Comparison of ENCODE assay signal across 8 mouse cellular contexts in the genomic region with DNA sequence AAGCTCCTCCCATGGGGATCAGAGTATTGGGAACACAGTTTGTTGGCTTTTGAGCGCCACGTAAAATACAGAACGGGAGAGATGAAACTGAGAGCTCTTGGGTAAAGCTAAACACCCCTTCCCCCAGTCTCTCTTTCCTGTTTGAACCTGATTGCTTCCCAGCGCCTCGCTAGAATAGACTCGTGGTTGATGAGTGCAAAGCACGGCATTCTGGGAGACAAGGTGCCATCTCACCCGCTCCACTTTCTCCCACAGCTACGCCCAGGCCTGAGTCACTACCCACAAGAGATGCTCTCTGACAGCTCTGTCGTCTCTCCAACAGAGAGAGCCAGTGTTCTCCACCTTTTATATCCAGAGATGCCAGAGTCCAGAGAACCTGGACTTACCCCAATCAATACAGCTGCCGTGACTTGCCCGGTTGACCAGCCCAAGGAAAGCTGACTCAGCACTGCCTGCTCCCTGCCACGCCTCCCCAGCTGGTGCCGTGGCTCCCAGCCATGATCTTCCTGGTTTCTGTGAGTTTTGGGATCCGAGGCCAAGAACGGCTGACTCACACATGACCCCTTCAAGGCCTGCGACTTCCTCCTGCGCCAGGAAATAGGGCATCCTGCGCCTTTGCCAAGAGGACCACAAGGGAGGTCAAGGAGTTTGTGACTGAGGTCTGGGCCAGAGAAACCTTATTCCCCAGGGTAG. TPM values are rescaled to one million over a fixed set of nuclear protein-coding genes. Genes with fewer than 3 reads are reported as not detected.
DNase-seq lines count a peak whose midpoint lies in the region; ATAC-seq and TF ChIP-seq lines count a peak whose summit lies in the region.
"Had no signal": no experiment of that assay in that cellular context is flagged by ENCODE, and none has a peak within 500 bp of the region (broad histone marks: within the 10 kb centered on the region; RNA-seq: fewer than 3 reads in every experiment).

No protein-coding gene starts in this region.

- in situ Hi-C loops in CH12.LX (cut with MboI; ENCODE audit: low pct_ligation_motif_present, low pct_unique_long_range_greater_than_20kb, low sequenced_read_pairs), result loop anchor here (5.0 kb wide), 1 partner anchor 45 kb away; no protein-coding TSS in a partner anchor

- H3K9ac ChIP-seq in CH12.LX (ENCODE audit: insufficient read depth, low read depth), result no peak overlapping the region
- no peak overlapping the region for H3K9ac ChIP-seq in lung, postnatal 0 days (replicated peaks; ENCODE audit: low read depth)
- H3K9ac ChIP-seq: liver, embryonic 15.5 days had no signal

- ATAC-seq in hematopoietic stem cell, adult 5-6 weeks (replicated peaks in 1 of 2; ENCODE audit: insufficient read depth in 1 of 2, low FRiP score in 2 of 2, low TSS enrichment in 1 of 2, low read depth in 1 of 2, poor library complexity in 2 of 2, severe bottlenecking in 2 of 2), result peak; percentile 52 to 64; a peak in 3 of 4 replicates
- peak; percentile 86 for ATAC-seq in lung, postnatal 0 days

- no peak overlapping the region for H3K4me2 ChIP-seq in CH12.LX (ENCODE audit: insufficient read depth, low read depth, poor library complexity, severe bottlenecking)
- H3K4me2 ChIP-seq in lung, postnatal 0 days (replicated peaks; ENCODE audit: low read depth, low read length), result no peak overlapping the region
- H3K4me2 ChIP-seq: liver, embryonic 15.5 days had no signal

- no peak for TF ChIP-seq RAD21 in CH12.LX (IDR thresholded peaks at IDR 0.05; ENCODE audit: low read depth, low read length)

- H3K27me3 ChIP-seq in CH12.LX (replicated peaks), result peaks cover 9% of the 10 kb centered on the region
- no peaks in the 10 kb centered on the region for H3K27me3 ChIP-seq in lung, postnatal 0 days (replicated peaks; ENCODE audit: insufficient read depth, low read length)

- H3K36me3 ChIP-seq in CH12.LX (replicated peaks in 1 of 2; ENCODE audit: control insufficient read depth in 1 of 2, insufficient read depth in 1 of 2, low read length in 1 of 2), result no peaks in the 10 kb centered on the region
- no peaks in the 10 kb centered on the region for H3K36me3 ChIP-seq in lung, postnatal 0 days (ENCODE audit: insufficient read depth, low read length)
- H3K36me3 ChIP-seq: liver, embryonic 15.5 days had no signal

- no peak for TF ChIP-seq EP300 in CH12.LX (IDR thresholded peaks at IDR 0.05; ENCODE audit: low read length)
- no peak for TF ChIP-seq EP300 in lung, postnatal 0 days (IDR thresholded peaks at IDR 0.05)

- 0 out of 4 replicates have a peak, but pooled peaks cover 0 to 2% of the 10 kb centered on the region in 2 experiments for H3K4me1 ChIP-seq in CH12.LX (ENCODE audit: control insufficient read depth in 1 of 2, insufficient read depth in 2 of 2)
- peaks cover 3% of the 10 kb centered on the region; the same call in 1 of the 2 replicates for H3K4me1 ChIP-seq in lung, postnatal 0 days (ENCODE audit: insufficient read depth, low read depth, low read length)

- no peak for TF ChIP-seq CTCF in CH12.LX (conservative IDR thresholded peaks at IDR 0.05 in 1 of 2, IDR thresholded peaks at IDR 0.05 in 1 of 2; ENCODE audit: low read depth in 2 of 2, low read length in 2 of 2)
- TF ChIP-seq CTCF in lung, postnatal 0 days (IDR thresholded peaks at IDR 0.05), result no peak

- H3K79me2 ChIP-seq in CH12.LX (replicated peaks; ENCODE audit: control insufficient read depth, extremely low read depth, insufficient read depth, poor library complexity, severe bottlenecking), result no peaks in the 10 kb centered on the region

- dilution Hi-C loops in CH12.LX (cut with MboI; ENCODE audit: extremely low pct_ligation_motif_present, extremely low pct_unique_long_range_greater_than_20kb, low sequenced_read_pairs), result no loop called here

- DNase-seq in CH12.LX (ENCODE audit: extremely low read depth) (no peak), adipocyte (ENCODE audit: low spot score) (peak; percentile 98)
- DNase-seq in gastrocnemius, adult 18-20 months (ENCODE audit: low spot score), result peak; percentile 90
- DNase-seq in lung, postnatal 0 days (ENCODE audit: low spot score), result peak; percentile 88
- peak; percentile 79 to 88 for DNase-seq in urinary bladder, postnatal 36 days (ENCODE audit: low spot score in 2 of 2)
- no peak for DNase-seq in T-cell, adult 2 months (ENCODE audit: low spot score)

- WGBS in lung, postnatal 0 days, result 42% methylated on average over 19 of the region's 19 CpGs

- no peak overlapping the region for H3K4me3 ChIP-seq in CH12.LX (replicated peaks in 1 of 3; ENCODE audit: low read depth in 2 of 3, low read length in 2 of 3, poor library complexity in 1 of 3)
- no peak overlapping the region for H3K4me3 ChIP-seq in lung, postnatal 0 days (ENCODE audit: low read depth, low read length)
- H3K4me3 ChIP-seq: liver, embryonic 15.5 days had no signal

- H3K9me3 ChIP-seq in CH12.LX (replicated peaks; ENCODE audit: low read length), result peaks cover 18% of the 10 kb centered on the region
- no peaks in the 10 kb centered on the region for H3K9me3 ChIP-seq in lung, postnatal 0 days (ENCODE audit: low read length)
- H3K9me3 ChIP-seq: liver, embryonic 15.5 days had no signal

- no peak for TF ChIP-seq POLR2A in CH12.LX (IDR thresholded peaks at IDR 0.05; ENCODE audit: low read depth, low read length)

- H3K27ac ChIP-seq in CH12.LX (ENCODE audit: insufficient read depth, low read depth), result no peak overlapping the region
- H3K27ac ChIP-seq in lung, postnatal 0 days (ENCODE audit: low read length), result peak overlapping the region; percentile 47; the same call in 1 of the 2 replicates
- H3K27ac ChIP-seq: liver, embryonic 15.5 days had no signal

TF ChIP-seq in CH12.LX, 34 proteins besides CTCF, POLR2A, EP300 and RAD21:
- TF ChIP-seq MAFK (IDR thresholded peaks at IDR 0.05; ENCODE audit: insufficient replicate concordance, low read length), result peak; percentile 80
- no peak for TF ChIP-seq ZMIZ1 (IDR thresholded peaks at IDR 0.05; ENCODE audit: low read depth, low read length)
TF ChIP-seq in CH12.LX: peak in this region for 1.

RNA-seq across cellular contexts. Expression of gene Mdfi, which starts 7.6 kb away (rescaled TPM):
- total RNA-seq in CH12.LX (2012; rRNA removed) (0.08 and 0.30 TPM in 2 replicates), CH12.LX (2014; rRNA removed) (0.35 TPM in 1 of 2 replicates, not detected in the other)
- 0.19 TPM in 1 of 2 replicates, not detected in the other for polyA plus RNA-seq in CH12.LX (2012; ENCODE audit: insufficient read length, low read depth)
- total RNA-seq in gastrocnemius, adult 18-20 months (2021), result under 1 TPM in 1 of 2 experiments, not detected in 1; 0.64 TPM
- 27.1 and 33.8 TPM in 2 replicates for total RNA-seq in hematopoietic stem cell, adult 5-6 weeks (2017)
- 8.3 and 9.3 TPM in 2 replicates for polyA plus RNA-seq in lung, postnatal 0 days (2015; fragmentation: Nextera tagmentation; extraction: Ambion mirVana)

Comparison
In these comparisons a context has a peak if more than half of its experiments do, and no peak if none do; other contexts are left out.
1. DNase-seq: peak in adipocyte (single experiment), gastrocnemius, adult 18-20 months (single experiment), lung, postnatal 0 days (single experiment) and urinary bladder, postnatal 36 days (2 of 2); none in CH12.LX (single experiment) and T-cell, adult 2 months (single experiment).
2. RNA of gene Mdfi, which starts 7.6 kb away (total RNA-seq): 27.1 to 33.8 TPM in hematopoietic stem cell, adult 5-6 weeks; 0.64 TPM in gastrocnemius, adult 18-20 months and 0.08 to 0.35 TPM in CH12.LX; every median in the first group is over 10 times any median in the second.